In genomic region chr2:28287210-28287860, GRCm38 (mm10) we compare ENCODE assay signal across 12 mouse cellular contexts.
A peak's percentile ranks its signal among the peaks of the same experiment; 100 is the strongest.
DNase-seq lines count a peak whose midpoint lies in the region; ATAC-seq lines count a peak whose summit lies in the region.
"Had no signal": no experiment of that assay in that cellular context is flagged by ENCODE, and none has a peak within 500 bp of the region (broad histone marks: within the 10 kb centered on the region; RNA-seq: fewer than 3 reads in every experiment).

No protein-coding gene starts in this region.

- peaks cover 38% of the 10 kb centered on the region for H3K4me1 ChIP-seq in hindbrain, embryonic 13.5 days (replicated peaks)
- H3K4me1 ChIP-seq in hindbrain, embryonic 11.5 days (replicated peaks; ENCODE audit: control insufficient read depth, insufficient read depth, low read length) = no peaks in the 10 kb centered on the region; the same call in 1 of the 2 replicates
- peaks cover 11% of the 10 kb centered on the region for H3K4me1 ChIP-seq in hindbrain, embryonic 14.5 days (replicated peaks; ENCODE audit: control insufficient read depth, insufficient read depth, low read length)
- H3K4me1 ChIP-seq in limb, embryonic 10.5 days = peaks cover 30% of the 10 kb centered on the region
- no peaks in the 10 kb centered on the region for H3K4me1 ChIP-seq in heart, embryonic 10.5 days
- H3K4me1 ChIP-seq in forebrain, embryonic 10.5 days = 0 out of 2 replicates have a peak, but pooled peaks cover 3% of the 10 kb centered on the region
- H3K4me1 ChIP-seq: liver, embryonic 12.5 days had no signal

- H3K9ac ChIP-seq in hindbrain, embryonic 13.5 days = no peak overlapping the region
- no peak overlapping the region for H3K9ac ChIP-seq in hindbrain, embryonic 11.5 days (ENCODE audit: low read depth, low read length)
- H3K9ac ChIP-seq in hindbrain, embryonic 14.5 days = no peak overlapping the region
- H3K9ac ChIP-seq: liver, embryonic 12.5 days; midbrain, embryonic 12.5 days had no signal

- ATAC-seq in hindbrain, embryonic 13.5 days (ENCODE audit: low FRiP score) = peak; percentile 50; the same call in 1 of the 2 replicates
- no peak for ATAC-seq in hindbrain, embryonic 11.5 days (ENCODE audit: low FRiP score)
- ATAC-seq in hindbrain, embryonic 14.5 days (ENCODE audit: low FRiP score) = peak; percentile 31; the same call in 1 of the 2 replicates
- ATAC-seq: liver, embryonic 12.5 days had no signal

- no peaks in the 10 kb centered on the region for H3K36me3 ChIP-seq in hindbrain, embryonic 13.5 days
- H3K36me3 ChIP-seq in hindbrain, embryonic 11.5 days (ENCODE audit: control insufficient read depth, insufficient read depth, low read length) = no peaks in the 10 kb centered on the region
- no peaks in the 10 kb centered on the region for H3K36me3 ChIP-seq in hindbrain, embryonic 14.5 days (replicated peaks; ENCODE audit: control insufficient read depth, insufficient read depth)
- no peaks in the 10 kb centered on the region for H3K36me3 ChIP-seq in limb, embryonic 10.5 days
- H3K36me3 ChIP-seq in heart, embryonic 10.5 days = no peaks in the 10 kb centered on the region
- H3K36me3 ChIP-seq in forebrain, embryonic 10.5 days (replicated peaks) = no peaks in the 10 kb centered on the region
- H3K36me3 ChIP-seq: liver, embryonic 12.5 days; midbrain, embryonic 12.5 days had no signal

- peaks cover 6% of the 10 kb centered on the region; the same call in 1 of the 2 replicates for H3K27me3 ChIP-seq in hindbrain, embryonic 13.5 days
- no peaks in the 10 kb centered on the region for H3K27me3 ChIP-seq in hindbrain, embryonic 11.5 days (ENCODE audit: control insufficient read depth, insufficient read depth, low read length)
- no peaks in the 10 kb centered on the region for H3K27me3 ChIP-seq in hindbrain, embryonic 14.5 days (ENCODE audit: control insufficient read depth, insufficient read depth, low read length)
- H3K27me3 ChIP-seq in limb, embryonic 10.5 days (ENCODE audit: low read depth, poor library complexity, severe bottlenecking) = no peaks in the 10 kb centered on the region
- H3K27me3 ChIP-seq in heart, embryonic 10.5 days (ENCODE audit: insufficient read depth, poor library complexity, severe bottlenecking) = peaks cover 31% of the 10 kb centered on the region; the same call in 1 of the 2 replicates
- no peaks in the 10 kb centered on the region for H3K27me3 ChIP-seq in forebrain, embryonic 10.5 days (ENCODE audit: poor library complexity, severe bottlenecking)

- 39% methylated on average over 10 of the region's 10 CpGs for WGBS in hindbrain, embryonic 13.5 days
- 50% methylated on average over 10 of the region's 10 CpGs for WGBS in hindbrain, embryonic 11.5 days
- WGBS in hindbrain, embryonic 14.5 days = 43% methylated on average over 10 of the region's 10 CpGs
- 45% methylated on average over 10 of the region's 10 CpGs for WGBS in limb, embryonic 10.5 days
- WGBS in heart, embryonic 10.5 days = 60% methylated on average over 10 of the region's 10 CpGs
- 79% methylated on average over 10 of the region's 10 CpGs for WGBS in forebrain, embryonic 10.5 days

- peak overlapping the region; percentile 59 for H3K27ac ChIP-seq in hindbrain, embryonic 13.5 days
- H3K27ac ChIP-seq in hindbrain, embryonic 11.5 days (ENCODE audit: low read depth, low read length) = no peak overlapping the region
- H3K27ac ChIP-seq in hindbrain, embryonic 14.5 days = peak overlapping the region; percentile 15; the same call in 1 of the 2 replicates
- no peak overlapping the region for H3K27ac ChIP-seq in limb, embryonic 10.5 days
- no peak overlapping the region for H3K27ac ChIP-seq in heart, embryonic 10.5 days
- no peak overlapping the region for H3K27ac ChIP-seq in forebrain, embryonic 10.5 days
- H3K27ac ChIP-seq: liver, embryonic 12.5 days; midbrain, embryonic 12.5 days had no signal

- no peak for DNase-seq in hindbrain, embryonic 11.5 days (ENCODE audit: low spot score)
- DNase-seq in 3T3-L1 (ENCODE audit: low read depth, low spot score) = peak; percentile 54
- peak; percentile 40 for DNase-seq in hindbrain, embryonic 14.5 days (ENCODE audit: low spot score)
- peak; percentile 43 for DNase-seq in limb, embryonic 10.5 days (ENCODE audit: low spot score)
- DNase-seq in heart, embryonic 10.5 days (ENCODE audit: low spot score) = no peak
- no peak for DNase-seq in cerebellum, adult 9-10 months
- no peak for DNase-seq in forebrain, embryonic 10.5 days (ENCODE audit: extremely low spot score, low spot score)
- DNase-seq: cerebellum, postnatal 25 days; layer of hippocampus, adult 9-11 months had no signal

- no peaks in the 10 kb centered on the region for H3K9me3 ChIP-seq in hindbrain, embryonic 13.5 days
- H3K9me3 ChIP-seq in hindbrain, embryonic 11.5 days (ENCODE audit: control insufficient read depth, low read length) = no peaks in the 10 kb centered on the region
- H3K9me3 ChIP-seq in hindbrain, embryonic 14.5 days (ENCODE audit: control insufficient read depth, low read length) = no peaks in the 10 kb centered on the region
- no peaks in the 10 kb centered on the region for H3K9me3 ChIP-seq in limb, embryonic 10.5 days (replicated peaks)
- no peaks in the 10 kb centered on the region for H3K9me3 ChIP-seq in heart, embryonic 10.5 days
- H3K9me3 ChIP-seq in forebrain, embryonic 10.5 days = no peaks in the 10 kb centered on the region
- H3K9me3 ChIP-seq: liver, embryonic 12.5 days; midbrain, embryonic 12.5 days had no signal

- no peak overlapping the region for H3K4me2 ChIP-seq in hindbrain, embryonic 13.5 days
- no peak overlapping the region for H3K4me2 ChIP-seq in hindbrain, embryonic 11.5 days (replicated peaks; ENCODE audit: low read depth, low read length)
- H3K4me2 ChIP-seq in hindbrain, embryonic 14.5 days (replicated peaks) = no peak overlapping the region
- H3K4me2 ChIP-seq: liver, embryonic 12.5 days; midbrain, embryonic 12.5 days had no signal

- H3K4me3 ChIP-seq in hindbrain, embryonic 13.5 days = no peak overlapping the region
- H3K4me3 ChIP-seq in hindbrain, embryonic 11.5 days (ENCODE audit: low read depth, low read length) = no peak overlapping the region
- no peak overlapping the region for H3K4me3 ChIP-seq in hindbrain, embryonic 14.5 days (replicated peaks; ENCODE audit: low read length)
- H3K4me3 ChIP-seq in limb, embryonic 10.5 days = no peak overlapping the region
- H3K4me3 ChIP-seq in heart, embryonic 10.5 days = no peak overlapping the region
- no peak overlapping the region for H3K4me3 ChIP-seq in forebrain, embryonic 10.5 days
- H3K4me3 ChIP-seq: liver, embryonic 12.5 days; midbrain, embryonic 12.5 days had no signal

Comparison
In these comparisons a context has a peak if more than half of its experiments do, and no peak if none do; other contexts are left out.
1. H3K27ac ChIP-seq: peak in hindbrain, embryonic 13.5 days (single experiment) and hindbrain, embryonic 14.5 days (single experiment); none in hindbrain, embryonic 11.5 days (single experiment), limb, embryonic 10.5 days (single experiment), heart, embryonic 10.5 days (single experiment) and forebrain, embryonic 10.5 days (single experiment).
2. DNase-seq: peak in 3T3-L1 (single experiment), hindbrain, embryonic 14.5 days (single experiment) and limb, embryonic 10.5 days (single experiment); none in hindbrain, embryonic 11.5 days (single experiment), heart, embryonic 10.5 days (single experiment), cerebellum, adult 9-10 months (single experiment) and forebrain, embryonic 10.5 days (single experiment).